Mouse (Mus musculus) heart, adult 9 months (tissue): ENCODE results near the gene Agl.
"Not testable (repeated sequence)": the region's sequence is repeated elsewhere in the genome, so short reads cannot be mapped to it uniquely, and the experiment has no call there.

ENCODE experiments used
- DNase-seq, 2 experiments: peaks; one replicate each; pipeline ENCODE4 v3.0.0; 2022; ENCODE audit warnings: low spot score in 2 of 2

Gene Agl

GRCm38 (mm10) chr3:116748391-116749170, 59.4 kb downstream of the Agl start:
- DNase-seq = peak in 1 of 2 experiments; percentile 20

GRCm38 (mm10) chr3:116747648-116748047, 60.3 kb downstream of the Agl start:
- not testable (repeated sequence) for DNase-seq

GRCm38 (mm10) chr3:116740963-116741362, 67.0 kb downstream of the Agl start:
- DNase-seq = no peak

GRCm38 (mm10) chr3:116740106-116740505, 67.9 kb downstream of the Agl start:
- DNase-seq = no peak

GRCm38 (mm10) chr3:116737326-116737731, 70.6 kb downstream of the Agl start:
- no peak for DNase-seq

- DNase-seq = no peak
Observed at GRCm38 (mm10) chr3:116729483-116730174, 78.3 kb downstream of the Agl start.

GRCm38 (mm10) chr3:116726807-116727206, 81.2 kb downstream of the Agl start:
- DNase-seq = peak; percentile 43 to 75

GRCm38 (mm10) chr3:116723496-116724481, 84.2 kb downstream of the Agl start:
- no peak for DNase-seq

- no peak for DNase-seq
Observed at GRCm38 (mm10) chr3:116722980-116723379, 85.0 kb downstream of the Agl start.

GRCm38 (mm10) chr3:116718951-116719350, 89.0 kb downstream of the Agl start:
- DNase-seq = no peak

GRCm38 (mm10) chr3:116713031-116713430, 94.9 kb downstream of the Agl start:
- DNase-seq = no peak

- no peak for DNase-seq
Observed at GRCm38 (mm10) chr3:116712436-116712881, 95.5 kb downstream of the Agl start, which contains the start of gene Slc35a3. TSS of gene Slc35a3 (minus strand) at chr3:116712831.

GRCm38 (mm10) chr3:116711624-116712435, 96.1 kb downstream of the Agl start:
- DNase-seq = peak; percentile 78 to 79

- DNase-seq = no peak
Observed at GRCm38 (mm10) chr3:116710941-116711340, 97.0 kb downstream of the Agl start.

GRCm38 (mm10) chr3:116705637-116706204, 102.2 kb downstream of the Agl start:
- DNase-seq = no peak

GRCm38 (mm10) chr3:116703835-116704234, 104.1 kb downstream of the Agl start:
- no peak for DNase-seq

GRCm38 (mm10) chr3:116702647-116703272, 105.2 kb downstream of the Agl start:
- no peak for DNase-seq

- no peak for DNase-seq
Observed at GRCm38 (mm10) chr3:116701601-116702000, 106.4 kb downstream of the Agl start.

GRCm38 (mm10) chr3:116698786-116699185, 109.2 kb downstream of the Agl start:
- no peak for DNase-seq

- no peak for DNase-seq
Observed at GRCm38 (mm10) chr3:116695666-116695985, 112.3 kb downstream of the Agl start.
